Mouse (Mus musculus): ENCODE measurements around the gene G6pdx.

DNA sequence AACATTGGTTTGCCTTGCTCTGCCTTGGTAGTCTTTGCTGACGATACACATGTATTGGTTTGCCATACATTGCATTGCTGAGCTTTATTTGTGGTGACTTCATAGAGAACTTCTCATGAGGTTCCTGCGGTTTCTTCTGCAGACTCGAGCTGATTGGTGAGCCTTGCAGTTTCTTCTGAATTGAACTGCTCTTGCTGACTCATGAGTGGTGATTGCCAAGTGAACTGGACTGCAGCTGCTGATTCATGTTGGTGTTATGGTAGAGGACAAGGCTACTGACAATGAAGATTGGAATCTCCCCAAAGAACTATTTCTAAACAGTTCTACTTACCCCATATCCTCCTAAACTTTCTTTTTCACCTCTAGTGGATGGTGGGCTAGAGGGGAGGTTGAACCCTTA lies 28.9 kb downstream of the G6pdx start:
- no peak for TF ChIP-seq CTCF (IDR thresholded peaks at IDR 0.05; ENCODE audit: extremely low read depth, insufficient read depth, low read length)
- TF ChIP-seq POLR2A (IDR thresholded peaks at IDR 0.05; ENCODE audit: extremely low read depth, insufficient read depth, low read length) = no peak
